Mouse (Mus musculus): ENCODE measurements around the gene Pex11g. TPM values are rescaled to one million over a fixed set of nuclear protein-coding genes. Genes with fewer than 3 reads are reported as not detected.

The Pex11g gene
- 7.5 TPM for polyA plus RNA-seq (2014; fragmentation: Illumina TruSeq; extraction: RNeasy Lipid Tissue Mini Kit (QIAGEN cat#74804); ENCODE audit: insufficient read depth, low read depth, low replicate concordance)

DNA sequence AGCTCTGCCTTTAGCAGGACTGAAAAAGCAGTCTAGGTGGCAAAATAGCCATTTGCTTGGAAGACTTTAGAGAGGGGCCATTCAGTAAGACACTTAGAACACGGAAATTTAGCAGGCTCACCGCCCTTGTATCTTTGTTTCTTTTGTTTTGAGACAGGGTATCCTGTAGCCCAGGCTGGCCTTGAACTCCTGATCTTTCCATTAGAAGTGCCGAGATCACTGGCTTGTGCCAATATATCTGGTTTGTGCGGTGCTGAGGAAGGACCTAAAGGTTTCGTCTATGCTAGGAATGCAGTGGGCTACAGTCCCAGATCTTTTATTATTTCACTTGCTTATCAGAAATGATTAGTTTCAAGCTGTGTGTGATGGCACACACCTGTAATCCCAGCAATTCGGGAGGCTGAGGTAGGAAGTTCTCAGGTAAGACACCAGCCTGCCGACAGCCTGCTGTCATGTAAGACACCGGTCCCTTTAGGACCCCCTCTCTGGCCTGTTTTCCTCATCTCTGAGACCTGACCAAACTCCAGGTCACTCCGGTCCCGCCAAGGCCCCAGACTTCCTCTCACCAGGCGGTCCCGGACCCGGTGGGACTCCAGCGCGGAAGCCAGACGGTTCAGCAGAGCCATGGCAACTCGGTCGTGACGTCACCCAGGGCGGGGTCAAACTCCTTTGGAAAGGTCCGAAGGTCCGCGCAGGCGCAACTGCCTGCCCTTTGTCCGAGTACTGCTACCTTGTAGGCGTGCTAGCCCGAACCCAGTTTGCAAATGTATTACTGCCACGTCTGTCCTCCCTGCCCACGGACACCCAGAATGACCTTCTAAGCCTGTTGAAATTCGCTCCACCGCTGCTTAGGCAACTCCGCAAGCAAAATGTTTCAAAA lies at the start of gene Pex11g:
TSS of gene Pex11g (minus strand) at position 675 of the 880 bp plus-strand sequence.

GRCm38 (mm10) chr8:3515260-3515671 lies 47.8 kb upstream of the Pex11g start, which contains the start of gene Pnpla6:
Pnpla6 (plus strand) TSS chr8:3515384.

DNA sequence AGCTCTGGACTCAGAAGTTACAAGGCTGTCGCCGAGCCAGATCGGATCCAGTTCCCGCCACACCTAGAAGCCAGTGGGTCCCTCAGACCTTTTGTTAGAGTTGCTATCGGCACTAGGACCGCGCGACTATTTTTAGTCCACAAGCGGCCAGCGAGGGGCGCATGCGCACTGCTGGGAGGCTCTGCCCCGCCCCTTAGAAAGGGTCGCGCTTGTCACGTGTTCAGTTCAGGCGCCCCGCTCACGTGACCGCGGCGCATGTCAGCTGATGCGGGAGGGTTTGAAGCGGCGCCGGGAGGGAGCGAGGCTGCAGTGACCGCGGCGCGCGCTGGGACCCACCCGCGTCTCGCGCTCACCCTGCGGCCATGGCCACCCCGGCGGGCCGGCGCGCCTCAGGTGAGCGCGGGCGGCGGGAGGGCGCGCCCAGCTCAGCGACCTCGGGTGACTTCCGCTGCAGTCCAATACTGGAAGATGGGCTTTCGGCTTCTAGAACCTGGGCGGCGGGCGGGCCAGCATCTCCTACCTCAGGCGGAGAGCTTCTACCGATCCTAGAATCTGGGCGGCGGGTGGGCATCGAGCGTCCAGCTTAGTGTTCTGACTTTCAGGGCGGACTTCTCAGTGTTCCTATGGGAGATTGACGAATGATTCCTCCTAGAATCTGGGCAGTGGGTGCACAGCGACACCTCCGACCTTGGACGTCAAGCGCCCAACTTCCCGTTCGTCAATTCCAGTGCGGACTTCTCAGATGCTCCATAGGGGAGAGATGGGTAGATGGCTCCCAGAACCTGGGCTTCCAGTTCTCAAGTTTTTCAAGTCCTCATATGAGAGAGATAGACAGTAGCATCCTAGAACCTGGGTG lies 33.0 kb upstream of the Pex11g start, which contains the start of gene Mcoln1:
TSS of gene Mcoln1 (plus strand) at position 223 of the 856 bp plus-strand sequence.

GRCm38 (mm10) chr8:3492901-3493844 lies 25.7 kb upstream of the Pex11g start, which contains the start of gene Zfp358:
Zfp358 (plus strand) TSS chr8:3493138.

GRCm38 (mm10) chr8:3470562-3470961 lies 3.1 kb upstream of the Pex11g start, which contains the start of gene Tex45:
Tex45 (plus strand) TSS chr8:3470862.

Other genes starting within 250 kb of the Pex11g start
- 6.5 TPM for gene Insr, start 188.1 kb downstream of the Pex11g start, polyA plus RNA-seq (2014; fragmentation: Illumina TruSeq; extraction: RNeasy Lipid Tissue Mini Kit (QIAGEN cat#74804); ENCODE audit: insufficient read depth, low read depth, low replicate concordance)
- gene A430078G23Rik, start 114.3 kb downstream of the Pex11g start, polyA plus RNA-seq (2014; fragmentation: Illumina TruSeq; extraction: RNeasy Lipid Tissue Mini Kit (QIAGEN cat#74804); ENCODE audit: insufficient read depth, low read depth, low replicate concordance), result 1.9 TPM
- gene Arhgef18, start 74.7 kb downstream of the Pex11g start, polyA plus RNA-seq (2014; fragmentation: Illumina TruSeq; extraction: RNeasy Lipid Tissue Mini Kit (QIAGEN cat#74804); ENCODE audit: insufficient read depth, low read depth, low replicate concordance), result 15.3 TPM
- not detected for gene Tex45, start 3.2 kb upstream of the Pex11g start, polyA plus RNA-seq (2014; fragmentation: Illumina TruSeq; extraction: RNeasy Lipid Tissue Mini Kit (QIAGEN cat#74804); ENCODE audit: insufficient read depth, low read depth, low replicate concordance)
- 16.9 TPM for gene Zfp358, start 25.5 kb upstream of the Pex11g start, polyA plus RNA-seq (2014; fragmentation: Illumina TruSeq; extraction: RNeasy Lipid Tissue Mini Kit (QIAGEN cat#74804); ENCODE audit: insufficient read depth, low read depth, low replicate concordance)
- gene Mcoln1, start 32.8 kb upstream of the Pex11g start, polyA plus RNA-seq (2014; fragmentation: Illumina TruSeq; extraction: RNeasy Lipid Tissue Mini Kit (QIAGEN cat#74804); ENCODE audit: insufficient read depth, low read depth, low replicate concordance), result 27.1 TPM
- gene Pnpla6, start 47.7 kb upstream of the Pex11g start, polyA plus RNA-seq (2014; fragmentation: Illumina TruSeq; extraction: RNeasy Lipid Tissue Mini Kit (QIAGEN cat#74804); ENCODE audit: insufficient read depth, low read depth, low replicate concordance), result 19.3 TPM
- gene C330021F23Rik, start 100.3 kb upstream of the Pex11g start, polyA plus RNA-seq (2014; fragmentation: Illumina TruSeq; extraction: RNeasy Lipid Tissue Mini Kit (QIAGEN cat#74804); ENCODE audit: insufficient read depth, low read depth, low replicate concordance), result not detected
- 16.3 TPM for gene Camsap3, start 119.6 kb upstream of the Pex11g start, polyA plus RNA-seq (2014; fragmentation: Illumina TruSeq; extraction: RNeasy Lipid Tissue Mini Kit (QIAGEN cat#74804); ENCODE audit: insufficient read depth, low read depth, low replicate concordance)
- gene Xab2, start 153.6 kb upstream of the Pex11g start, polyA plus RNA-seq (2014; fragmentation: Illumina TruSeq; extraction: RNeasy Lipid Tissue Mini Kit (QIAGEN cat#74804); ENCODE audit: insufficient read depth, low read depth, low replicate concordance), result 21.9 TPM
- 83.2 TPM for gene Pet100, start 153.9 kb upstream of the Pex11g start, polyA plus RNA-seq (2014; fragmentation: Illumina TruSeq; extraction: RNeasy Lipid Tissue Mini Kit (QIAGEN cat#74804); ENCODE audit: insufficient read depth, low read depth, low replicate concordance)
- not detected for gene Pcp2, start 157.9 kb upstream of the Pex11g start, polyA plus RNA-seq (2014; fragmentation: Illumina TruSeq; extraction: RNeasy Lipid Tissue Mini Kit (QIAGEN cat#74804); ENCODE audit: insufficient read depth, low read depth, low replicate concordance)
- gene Stxbp2, start 163.3 kb upstream of the Pex11g start, polyA plus RNA-seq (2014; fragmentation: Illumina TruSeq; extraction: RNeasy Lipid Tissue Mini Kit (QIAGEN cat#74804); ENCODE audit: insufficient read depth, low read depth, low replicate concordance), result 57.5 TPM
- 55.2 TPM for gene Retn, start 188.1 kb upstream of the Pex11g start, polyA plus RNA-seq (2014; fragmentation: Illumina TruSeq; extraction: RNeasy Lipid Tissue Mini Kit (QIAGEN cat#74804); ENCODE audit: insufficient read depth, low read depth, low replicate concordance)
- 26.2 TPM for gene Mcemp1, start 198.1 kb upstream of the Pex11g start, polyA plus RNA-seq (2014; fragmentation: Illumina TruSeq; extraction: RNeasy Lipid Tissue Mini Kit (QIAGEN cat#74804); ENCODE audit: insufficient read depth, low read depth, low replicate concordance)
- gene Fcor, start 204.7 kb upstream of the Pex11g start, polyA plus RNA-seq (2014; fragmentation: Illumina TruSeq; extraction: RNeasy Lipid Tissue Mini Kit (QIAGEN cat#74804); ENCODE audit: insufficient read depth, low read depth, low replicate concordance), result 17.8 TPM
- gene Trappc5, start 208.6 kb upstream of the Pex11g start, polyA plus RNA-seq (2014; fragmentation: Illumina TruSeq; extraction: RNeasy Lipid Tissue Mini Kit (QIAGEN cat#74804); ENCODE audit: insufficient read depth, low read depth, low replicate concordance), result 18.4 TPM
- 9.2 TPM for gene Fcer2a, start 226.5 kb upstream of the Pex11g start, polyA plus RNA-seq (2014; fragmentation: Illumina TruSeq; extraction: RNeasy Lipid Tissue Mini Kit (QIAGEN cat#74804); ENCODE audit: insufficient read depth, low read depth, low replicate concordance)